Mouse (Mus musculus): ENCODE measurements around the gene Pcif1. TPM values are rescaled to one million over a fixed set of nuclear protein-coding genes. Genes with fewer than 3 reads are reported as not detected.

Pcif1 gene
- total RNA-seq, 2 experiments from 2014 or later = 40.4 to 47.2 TPM

GRCm38 (mm10) chr2:164891908-164892695 lies 13.0 kb downstream of the Pcif1 start:
- no peak for DNase-seq (ENCODE audit: extremely low spot score in 1 of 2, low spot score in 1 of 2)

GRCm38 (mm10) chr2:164892696-164893216 lies 13.7 kb downstream of the Pcif1 start:
- DNase-seq (ENCODE audit: extremely low spot score in 1 of 2, low spot score in 1 of 2) = no peak

DNA sequence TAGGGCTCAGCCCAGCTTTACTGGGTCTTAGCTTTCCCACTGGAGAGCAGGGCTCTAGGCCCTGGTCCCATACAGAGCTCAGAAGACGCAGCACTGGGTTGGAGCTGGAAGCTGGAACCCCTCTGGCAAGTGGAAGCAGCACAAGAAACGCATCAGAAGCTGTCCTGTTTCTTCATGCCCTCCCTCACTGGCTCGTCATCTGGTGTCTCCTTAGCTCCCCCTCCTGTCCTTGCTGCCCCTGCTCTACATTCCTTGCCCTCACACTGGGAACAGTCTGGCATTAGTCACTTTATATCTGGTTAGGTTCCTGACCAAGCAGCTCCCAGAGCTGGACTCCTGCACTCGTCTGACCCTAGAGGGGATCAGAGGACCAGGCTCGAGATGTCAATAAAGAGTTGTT lies 14.9 kb downstream of the Pcif1 start:
- no peak for DNase-seq (ENCODE audit: extremely low spot score in 1 of 2, low spot score in 1 of 2)

- DNase-seq (ENCODE audit: extremely low spot score in 1 of 2, low spot score in 1 of 2) = no peak
Measured at GRCm38 (mm10) chr2:164894644-164895043, 15.5 kb downstream of the Pcif1 start.

- DNase-seq (ENCODE audit: extremely low spot score in 1 of 2, low spot score in 1 of 2) = no peak
Measured at GRCm38 (mm10) chr2:164895885-164896284, 16.8 kb downstream of the Pcif1 start.

- DNase-seq (ENCODE audit: extremely low spot score in 1 of 2, low spot score in 1 of 2) = no peak
Measured at GRCm38 (mm10) chr2:164898008-164898407, 18.9 kb downstream of the Pcif1 start.

DNA sequence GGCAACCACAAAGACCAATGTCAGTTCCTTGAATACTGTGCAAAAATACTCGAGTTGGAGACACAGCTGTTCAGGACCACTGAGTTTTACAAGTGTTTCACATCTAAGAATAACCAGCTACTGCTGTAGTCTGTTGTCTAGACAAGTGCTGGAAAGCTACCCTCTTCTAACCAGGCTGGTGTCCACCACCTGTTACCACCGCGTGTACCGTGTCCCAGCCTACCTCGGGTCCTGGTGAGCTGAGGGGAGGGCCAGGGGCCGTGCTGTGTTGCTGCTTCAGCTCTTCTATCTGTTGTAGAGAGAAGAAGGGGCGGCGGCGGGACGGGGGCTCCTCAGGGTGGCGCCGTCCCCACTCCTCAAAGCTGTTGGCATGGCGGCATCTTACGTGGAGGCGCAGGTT lies 19.9 kb downstream of the Pcif1 start:
- DNase-seq (ENCODE audit: extremely low spot score in 1 of 2, low spot score in 1 of 2) = no peak

DNA sequence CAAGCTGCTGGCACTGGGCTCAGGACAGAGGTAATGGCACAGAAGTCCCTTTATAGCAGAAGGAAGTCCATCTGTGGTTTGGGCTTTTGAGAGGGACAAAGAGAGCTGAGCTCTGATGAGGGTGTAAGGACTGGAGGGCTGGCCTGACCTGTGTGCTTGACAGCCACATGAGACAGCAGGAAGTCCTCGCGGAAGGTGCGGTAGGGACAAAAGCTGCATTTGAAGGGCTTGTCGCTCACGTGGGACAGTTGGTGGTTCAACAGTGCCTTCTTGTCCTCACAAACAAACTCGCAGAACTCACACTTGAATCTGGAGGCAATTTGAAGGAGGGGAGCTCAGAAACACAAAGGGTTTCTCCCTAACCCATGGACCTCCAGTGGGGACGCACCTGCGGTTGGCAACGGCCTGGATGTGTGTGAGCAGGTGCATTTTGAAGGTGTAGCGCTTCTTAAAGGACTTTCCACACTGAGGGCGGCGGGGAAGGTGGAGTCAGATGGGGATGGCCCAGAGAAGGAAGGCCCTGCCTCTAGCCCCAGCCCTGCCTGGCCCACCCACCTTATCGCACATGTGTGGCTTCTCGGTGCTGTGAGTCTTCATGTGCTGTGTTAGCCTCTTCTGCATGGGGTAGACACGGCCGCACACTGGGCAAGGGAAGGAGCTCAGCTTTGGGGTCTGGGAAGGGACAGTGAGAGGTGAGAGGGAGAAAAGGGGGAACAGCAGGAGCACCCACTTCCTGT lies 20.8 kb downstream of the Pcif1 start:
- no peak for DNase-seq (ENCODE audit: extremely low spot score in 1 of 2, low spot score in 1 of 2)

- no peak for DNase-seq (ENCODE audit: extremely low spot score in 1 of 2, low spot score in 1 of 2)
Measured at GRCm38 (mm10) chr2:164901380-164901779, 22.3 kb downstream of the Pcif1 start.

- no peak for DNase-seq (ENCODE audit: extremely low spot score in 1 of 2, low spot score in 1 of 2)
Measured at GRCm38 (mm10) chr2:164903496-164903895, 24.4 kb downstream of the Pcif1 start.

GRCm38 (mm10) chr2:164906071-164906470 lies 27.0 kb downstream of the Pcif1 start:
- no peak for DNase-seq (ENCODE audit: extremely low spot score in 1 of 2, low spot score in 1 of 2)

DNA sequence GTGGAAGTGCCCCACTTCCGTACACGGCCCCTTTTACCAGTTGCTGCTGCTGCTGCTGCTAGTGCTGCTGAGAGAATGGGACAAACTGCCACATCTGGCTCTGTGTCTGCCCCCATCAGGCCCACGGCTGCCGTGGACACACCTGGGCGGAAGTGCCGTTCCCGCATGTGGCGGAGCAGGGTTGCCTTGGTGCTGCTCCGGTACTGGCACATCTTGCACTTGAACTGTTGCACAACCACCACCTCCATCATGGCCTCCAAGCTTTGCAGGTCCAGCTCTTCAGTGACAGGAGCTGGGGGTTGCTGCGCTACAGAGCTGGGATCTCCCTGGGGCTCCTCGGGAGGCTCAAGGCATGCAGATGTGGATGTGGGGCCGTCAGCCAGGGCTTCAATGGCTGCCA lies 28.4 kb downstream of the Pcif1 start:
- no peak for DNase-seq (ENCODE audit: extremely low spot score in 1 of 2, low spot score in 1 of 2)

DNA sequence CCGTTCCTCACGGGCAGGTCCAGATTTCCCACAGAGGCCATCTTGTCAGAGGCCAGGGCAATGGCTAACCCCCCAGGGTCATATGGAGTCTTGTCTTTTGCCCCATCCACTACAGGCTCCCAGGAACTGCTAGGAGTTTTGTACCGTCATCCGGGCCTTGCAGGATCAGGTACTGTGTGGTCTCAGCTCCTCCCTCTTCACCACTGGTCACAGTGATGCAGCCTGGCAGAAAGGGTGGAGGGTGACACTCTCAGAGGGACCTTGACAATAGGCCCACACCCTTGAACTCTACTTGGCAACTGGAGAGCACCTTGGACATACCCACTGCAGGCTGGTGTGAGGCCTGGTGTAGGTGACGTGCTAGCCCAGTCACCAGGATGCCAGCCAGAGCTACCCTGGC lies 28.9 kb downstream of the Pcif1 start:
- DNase-seq (ENCODE audit: extremely low spot score in 1 of 2, low spot score in 1 of 2) = no peak

- DNase-seq (ENCODE audit: extremely low spot score in 1 of 2, low spot score in 1 of 2) = no peak
Measured at GRCm38 (mm10) chr2:164909100-164909499, 30.0 kb downstream of the Pcif1 start.

DNA sequence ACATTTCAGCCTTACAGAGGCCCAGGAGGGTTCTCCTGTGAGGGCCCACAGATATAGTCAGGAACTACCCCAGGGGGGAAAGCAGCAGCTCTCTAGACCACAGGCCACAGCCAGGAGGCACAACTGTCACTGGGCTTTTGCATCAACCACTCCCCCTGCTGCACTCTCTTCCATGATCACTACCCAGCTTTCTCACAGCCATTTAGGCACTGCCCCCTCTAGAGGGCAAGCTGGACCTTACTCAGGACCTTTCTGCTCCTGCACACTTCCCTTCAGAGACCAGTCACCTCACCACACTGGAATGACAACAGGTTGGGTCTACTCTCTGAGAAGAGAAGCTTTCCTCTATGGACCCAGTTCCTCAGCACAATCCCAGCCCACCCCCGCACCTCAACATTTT lies 30.4 kb downstream of the Pcif1 start:
- no peak for DNase-seq (ENCODE audit: extremely low spot score in 1 of 2, low spot score in 1 of 2)

DNA sequence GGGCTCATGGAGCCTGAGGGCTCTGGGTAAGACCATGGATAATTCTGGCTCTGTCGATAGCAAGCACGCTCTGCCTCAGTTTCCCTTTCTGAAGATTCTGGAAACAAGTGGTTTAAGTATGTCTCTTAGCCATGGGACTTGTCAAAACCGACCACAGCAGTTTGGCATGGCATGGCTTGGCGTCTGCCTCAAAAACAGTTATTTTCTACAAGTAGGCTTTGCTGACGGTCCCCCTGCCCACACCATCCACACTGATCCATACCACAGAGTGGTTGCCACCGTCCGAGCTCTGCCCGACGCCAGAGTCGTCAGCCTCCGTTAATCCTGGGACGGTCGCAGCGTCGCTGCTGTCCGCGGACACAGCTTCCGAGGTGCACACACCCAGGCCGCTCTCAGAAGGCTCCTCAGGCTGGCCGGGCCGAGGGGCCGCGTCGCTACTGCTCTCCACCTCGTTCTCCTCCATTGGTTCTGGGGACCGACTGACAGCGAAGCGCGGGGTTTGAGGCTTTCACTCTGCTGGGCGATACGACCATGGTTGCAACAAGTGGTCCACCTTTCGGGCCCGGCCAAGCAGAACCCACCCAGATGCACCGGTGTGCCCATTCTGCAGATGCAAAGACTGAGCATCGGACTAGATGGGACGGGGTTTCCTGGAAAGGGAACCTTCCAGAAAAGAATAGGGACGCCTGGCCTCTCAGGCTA lies 31.4 kb downstream of the Pcif1 start:
- peak in 1 of 2 experiments; percentile 42 for DNase-seq (ENCODE audit: extremely low spot score in 1 of 2, low spot score in 1 of 2)

DNA sequence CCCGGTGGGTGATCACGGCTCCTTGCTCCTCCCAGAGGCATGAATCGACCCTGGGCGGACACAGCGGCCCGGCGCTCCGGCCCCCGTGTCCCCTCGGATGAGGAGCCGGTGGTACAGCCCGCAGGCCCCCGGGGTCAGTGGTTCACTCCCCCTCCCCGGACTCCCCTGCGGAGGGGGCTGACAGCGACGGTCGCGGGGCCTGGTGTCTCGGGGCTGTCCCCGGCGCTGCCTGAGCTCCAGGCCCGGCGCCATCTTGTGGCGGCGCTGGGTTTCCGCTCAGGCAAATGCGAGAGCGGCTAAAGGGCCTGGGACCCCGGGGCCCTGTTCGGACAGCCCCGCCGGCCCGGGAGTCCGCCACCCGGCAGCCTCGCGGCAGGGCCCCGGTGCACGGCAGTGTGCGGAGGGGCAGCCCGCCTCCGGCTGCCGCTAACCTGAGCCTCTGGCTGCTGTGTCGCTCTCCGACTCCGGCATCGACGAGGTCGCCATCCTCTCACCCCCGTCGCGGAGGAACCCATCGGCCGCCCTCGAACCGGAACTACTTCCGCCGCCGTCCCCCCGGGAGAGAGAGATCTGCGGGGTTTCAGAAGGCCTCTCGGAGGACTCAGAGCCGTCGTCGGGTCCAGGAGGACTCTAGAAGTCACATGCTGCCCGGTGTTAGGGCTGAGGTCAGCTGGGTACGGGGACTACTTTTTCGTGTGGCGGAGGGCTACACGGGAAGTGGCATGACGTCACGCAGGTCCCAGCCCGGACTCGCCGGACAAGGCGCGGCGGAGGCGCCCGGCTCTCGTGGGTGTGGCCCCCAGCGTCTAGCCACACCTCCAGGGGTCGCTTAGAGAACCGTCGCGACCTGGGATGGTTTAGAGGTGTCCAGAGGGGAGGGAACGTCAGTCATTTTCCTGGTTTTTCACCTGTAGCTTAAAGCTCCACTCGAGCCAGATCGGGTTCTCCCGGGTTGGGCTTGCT lies 32.3 kb downstream of the Pcif1 start, which contains the start of gene Zfp335:
Gene Zfp335 (minus strand): TSS at position 672 of the 963 bp plus-strand sequence.
- peak; percentile 78 to 98 for DNase-seq (ENCODE audit: extremely low spot score in 1 of 2, low spot score in 1 of 2)

GRCm38 (mm10) chr2:164912151-164912550 lies 33.0 kb downstream of the Pcif1 start:
- no peak for DNase-seq (ENCODE audit: extremely low spot score in 1 of 2, low spot score in 1 of 2)

DNA sequence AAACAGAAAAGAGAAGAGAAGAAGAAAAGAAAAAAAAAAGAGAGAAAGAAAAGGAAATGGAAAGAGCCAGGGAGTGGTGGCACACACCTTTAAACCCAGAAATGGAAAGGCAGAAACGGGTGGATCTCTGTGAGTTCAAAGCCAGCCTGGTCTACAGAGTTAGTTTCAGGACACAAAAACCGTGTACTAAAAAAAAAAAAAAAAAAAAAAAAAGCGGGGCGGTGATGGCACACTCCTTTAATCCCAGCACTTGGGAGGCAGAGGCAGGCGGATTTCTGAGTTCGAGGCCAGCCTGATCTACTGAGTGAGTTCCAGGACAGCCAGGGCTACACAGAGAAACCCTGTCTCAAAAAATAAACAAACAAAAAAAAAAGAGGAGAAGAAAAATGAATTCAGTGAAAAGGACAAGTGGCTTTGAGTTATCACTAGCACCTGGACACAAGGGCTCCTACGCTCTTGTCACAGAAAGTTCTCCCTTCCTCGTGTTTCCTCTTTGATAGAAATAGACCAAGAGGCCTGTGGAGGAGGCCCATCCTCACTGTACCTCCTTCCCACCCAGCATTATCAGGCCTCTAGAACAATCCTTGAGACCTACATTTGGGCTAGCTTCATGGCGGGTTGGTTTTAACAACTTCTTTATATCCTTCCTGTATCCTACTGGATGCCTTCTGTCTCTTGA lies 33.8 kb downstream of the Pcif1 start:
- DNase-seq (ENCODE audit: extremely low spot score in 1 of 2, low spot score in 1 of 2) = no peak

Measured in layer of hippocampus, postnatal 25 days (tissue).